Mouse (Mus musculus): Measurements from ENCODE around the gene Adprh. TPM values are rescaled to one million over a fixed set of nuclear protein-coding genes. Genes with fewer than 3 reads are reported as not detected.

The Adprh gene
- total and polyA plus RNA-seq, 2 experiments = 1.9 to 8.0 TPM

DNA sequence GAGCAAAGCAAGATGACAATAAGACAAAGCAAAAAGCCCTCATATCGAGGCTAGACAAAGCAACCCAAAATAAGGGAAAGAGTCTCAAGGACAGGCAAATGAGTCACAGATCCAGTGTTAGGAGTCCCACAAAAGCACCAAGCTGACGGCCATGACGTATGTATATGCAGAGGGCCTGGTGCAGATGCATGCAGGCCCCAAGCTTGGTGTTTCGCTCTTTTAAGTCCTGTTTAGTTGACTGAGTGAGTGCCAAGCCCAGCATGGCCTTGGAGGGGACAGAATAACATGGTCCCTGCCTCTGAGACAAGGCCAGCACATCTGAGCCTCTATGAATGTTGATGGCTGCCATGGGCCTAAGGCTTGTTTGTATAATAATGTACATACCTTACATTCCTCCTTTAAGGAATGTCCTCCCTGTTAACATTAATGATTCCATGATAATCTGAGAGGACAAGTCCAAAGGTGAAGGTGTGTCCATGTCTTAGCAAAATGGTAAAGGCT, 18.2 kb downstream of the Adprh start:
- 95% methylated on average over 4 of the region's 4 CpGs for WGBS

DNA sequence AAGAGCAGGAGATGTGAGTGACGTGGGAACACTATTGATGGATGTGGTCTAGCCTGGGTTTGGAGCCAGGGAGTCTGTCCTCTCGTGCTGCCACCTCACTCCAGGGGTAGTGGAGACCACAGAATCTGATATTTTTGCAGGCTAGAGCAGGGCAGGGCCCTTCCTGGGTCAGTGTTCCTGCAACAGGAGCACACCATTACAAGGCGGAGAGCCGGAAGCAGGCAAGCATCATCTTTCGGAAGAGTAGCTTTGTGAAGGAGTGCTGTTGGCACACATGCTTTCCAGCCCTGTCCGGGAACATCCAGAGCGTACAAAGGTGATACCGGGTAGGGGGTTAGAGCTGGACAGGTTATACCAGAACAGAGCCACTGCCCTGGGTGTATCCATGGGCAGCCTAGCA, 19.0 kb downstream of the Adprh start:
- DNase-seq (ENCODE audit: extremely low read depth, low read depth, low spot score) = no peak
- Histone ChIP-seq H3K27me3 (ENCODE audit: control insufficient read depth, insufficient read depth, low read length) (no peaks in the 10 kb centered on the region), H3K27ac (replicated peaks; ENCODE audit: insufficient read depth, low read depth, low read length) (peak overlapping the region; percentile 82), H3K4me1 (ENCODE audit: control insufficient read depth, insufficient read depth, low read length) (peaks cover 16% of the 10 kb centered on the region), H3K9ac (ENCODE audit: low read depth, low read length) (peak overlapping the region; percentile 13; the same call in 1 of the 2 replicates), H3K36me3 (ENCODE audit: control insufficient read depth, insufficient read depth, low read length) (no peaks in the 10 kb centered on the region), H3K4me3 (ENCODE audit: insufficient read depth, low read depth, low read length) (peak overlapping the region; percentile 18; the same call in 1 of the 2 replicates), H3K79me2 (ENCODE audit: control insufficient read depth, insufficient read depth, low read length) (peaks cover 3% of the 10 kb centered on the region; the same call in 1 of the 2 replicates)
- 68% methylated on average over 8 of the region's 8 CpGs for WGBS
- no peak for TF ChIP-seq POLR2A (IDR thresholded peaks at IDR 0.05; ENCODE audit: extremely low read depth, insufficient read depth, low read length)
- TF ChIP-seq CTCF (IDR thresholded peaks at IDR 0.05; ENCODE audit: low read depth, low read length) = no peak

More for the DNA sequence above, 18.2 kb downstream of the Adprh start:
- Histone ChIP-seq H3K27ac (replicated peaks; ENCODE audit: insufficient read depth, low read depth, low read length) (no peak overlapping the region), H3K36me3 (ENCODE audit: control insufficient read depth, insufficient read depth, low read length) (no peaks in the 10 kb centered on the region), H3K27me3 (ENCODE audit: control insufficient read depth, insufficient read depth, low read length) (no peaks in the 10 kb centered on the region), H3K4me3 (ENCODE audit: insufficient read depth, low read depth, low read length) (no peak overlapping the region), H3K9ac (ENCODE audit: low read depth, low read length) (no peak overlapping the region), H3K79me2 (ENCODE audit: control insufficient read depth, insufficient read depth, low read length) (peaks cover 3% of the 10 kb centered on the region; the same call in 1 of the 2 replicates), H3K4me1 (ENCODE audit: control insufficient read depth, insufficient read depth, low read length) (peaks cover 16% of the 10 kb centered on the region)
- TF ChIP-seq CTCF (IDR thresholded peaks at IDR 0.05; ENCODE audit: low read depth, low read length) = no peak
- no peak for TF ChIP-seq POLR2A (IDR thresholded peaks at IDR 0.05; ENCODE audit: extremely low read depth, insufficient read depth, low read length)
- no peak for DNase-seq (ENCODE audit: extremely low read depth, low read depth, low spot score)

DNA sequence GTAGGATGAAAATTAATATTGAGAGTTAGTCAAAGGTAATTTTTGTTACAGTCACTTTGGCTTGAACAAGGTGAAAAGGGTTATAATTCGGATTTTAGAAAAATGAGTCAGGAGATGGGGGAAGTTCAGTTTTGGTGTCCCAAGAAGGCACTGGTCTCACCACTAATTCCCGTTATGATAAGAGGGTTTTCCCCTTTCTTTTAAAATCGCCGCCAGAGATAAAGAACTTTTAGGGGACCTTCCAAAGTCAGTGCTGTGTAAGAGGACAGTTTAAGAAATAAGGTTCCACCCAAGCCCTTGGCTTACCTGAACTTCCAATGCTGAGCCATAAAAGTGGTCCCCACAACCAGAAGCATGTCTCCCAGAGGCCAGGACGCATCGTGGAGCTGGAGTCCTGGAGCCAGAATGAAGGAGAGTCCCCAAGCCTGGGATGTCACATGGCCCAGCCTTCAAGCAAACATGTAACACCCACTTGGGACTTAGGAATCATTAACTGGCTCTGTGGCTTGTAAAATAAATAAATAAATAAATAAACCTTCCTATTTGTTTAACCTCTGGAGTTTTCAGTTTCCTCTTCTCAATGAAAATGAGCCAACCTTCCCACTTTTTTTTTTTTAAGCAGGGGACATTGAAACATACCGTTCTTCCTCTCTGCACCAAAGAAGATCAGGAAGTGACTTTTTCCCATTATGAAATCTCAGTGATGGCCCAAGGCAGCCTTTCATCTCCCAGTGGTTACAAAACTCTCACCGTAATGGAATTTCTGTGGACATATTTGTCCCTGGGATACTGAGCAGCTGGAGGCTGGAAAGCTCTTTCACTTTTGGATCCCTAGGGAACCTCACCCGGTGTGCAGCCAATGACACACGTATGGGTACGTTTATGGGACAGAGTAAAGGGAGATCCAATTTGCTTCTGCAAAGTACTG, 19.7 kb downstream of the Adprh start, which contains the start of gene Pla1a:
Pla1a (minus strand) TSS at position 648 of the 928 bp plus-strand sequence.
- 0 out of 2 replicates have a peak, but pooled peaks have one; percentile 40 for TF ChIP-seq POLR2A (IDR thresholded peaks at IDR 0.05; ENCODE audit: extremely low read depth, insufficient read depth, low read length)
- TF ChIP-seq CTCF (IDR thresholded peaks at IDR 0.05; ENCODE audit: low read depth, low read length) = no peak
- peak within 1 kb of the TSS; percentile 82 for H3K27ac ChIP-seq (replicated peaks; ENCODE audit: insufficient read depth, low read depth, low read length)
- 17% methylated on average over 11 of the region's 11 CpGs for WGBS
- H3K4me1 ChIP-seq (ENCODE audit: control insufficient read depth, insufficient read depth, low read length) = peaks cover 16% of the 10 kb centered on the region
- H3K4me3 ChIP-seq (ENCODE audit: insufficient read depth, low read depth, low read length) = peak within 1 kb of the TSS; percentile 25
- peaks cover 3% of the 10 kb centered on the region; the same call in 1 of the 2 replicates for H3K79me2 ChIP-seq (ENCODE audit: control insufficient read depth, insufficient read depth, low read length)
- DNase-seq (ENCODE audit: extremely low read depth, low read depth, low spot score) = peak; percentile 89
- no peaks in the 10 kb centered on the region for H3K27me3 ChIP-seq (ENCODE audit: control insufficient read depth, insufficient read depth, low read length)
- peak within 1 kb of the TSS; percentile 44 for H3K9ac ChIP-seq (ENCODE audit: low read depth, low read length)
- H3K36me3 ChIP-seq (ENCODE audit: control insufficient read depth, insufficient read depth, low read length) = no peaks in the 10 kb centered on the region

DNA sequence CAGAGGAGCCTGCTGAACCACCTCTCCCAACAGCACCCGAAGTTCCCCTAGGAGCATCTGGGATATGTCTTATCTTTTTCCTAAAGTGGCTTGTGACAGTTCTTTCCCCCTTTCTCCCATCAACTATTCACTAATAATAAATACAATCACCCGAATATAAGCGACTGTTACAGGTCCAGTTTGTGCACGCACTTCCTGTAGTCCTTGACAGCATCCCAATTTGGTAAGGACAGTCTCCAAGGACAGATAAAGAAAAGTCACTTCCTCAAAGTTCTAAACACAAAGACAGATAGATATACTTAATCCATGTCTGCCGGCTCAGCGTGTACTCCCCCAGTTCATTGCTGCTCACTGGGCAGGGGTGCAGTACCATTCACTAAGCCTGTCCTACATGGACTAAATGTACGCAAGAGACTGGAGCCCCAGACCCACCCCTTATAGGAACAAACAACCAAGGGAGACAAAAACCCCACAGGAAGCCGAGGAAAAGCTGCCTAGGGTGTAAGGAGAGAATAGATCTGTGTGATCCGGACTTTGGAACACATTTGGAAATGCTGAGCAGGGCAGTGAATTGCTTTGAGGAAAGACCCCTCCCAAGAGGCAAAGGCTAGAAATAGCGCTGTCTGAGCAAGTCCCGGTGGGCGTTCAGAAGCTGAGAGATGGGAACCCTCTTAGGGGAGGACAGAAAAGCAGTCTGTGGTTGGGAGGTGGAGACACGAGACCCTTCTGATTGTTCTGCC, 20.9 kb downstream of the Adprh start:
- no peaks in the 10 kb centered on the region for H3K27me3 ChIP-seq (ENCODE audit: control insufficient read depth, insufficient read depth, low read length)
- peaks cover 3% of the 10 kb centered on the region; the same call in 1 of the 2 replicates for H3K79me2 ChIP-seq (ENCODE audit: control insufficient read depth, insufficient read depth, low read length)
- peak overlapping the region; percentile 44 for H3K9ac ChIP-seq (ENCODE audit: low read depth, low read length)
- peak overlapping the region; percentile 24; the same call in 1 of the 2 replicates for H3K4me3 ChIP-seq (ENCODE audit: insufficient read depth, low read depth, low read length)
- peak overlapping the region; percentile 4; the same call in 1 of the 2 replicates for H3K27ac ChIP-seq (replicated peaks; ENCODE audit: insufficient read depth, low read depth, low read length)
- peak; percentile 41 for DNase-seq (ENCODE audit: extremely low read depth, low read depth, low spot score)
- WGBS = 20% methylated on average over 13 of the region's 13 CpGs
- TF ChIP-seq POLR2A (IDR thresholded peaks at IDR 0.05; ENCODE audit: extremely low read depth, insufficient read depth, low read length) (no peak), CTCF (IDR thresholded peaks at IDR 0.05; ENCODE audit: low read depth, low read length) (no peak)
- peaks cover 16% of the 10 kb centered on the region for H3K4me1 ChIP-seq (ENCODE audit: control insufficient read depth, insufficient read depth, low read length)
- no peaks in the 10 kb centered on the region for H3K36me3 ChIP-seq (ENCODE audit: control insufficient read depth, insufficient read depth, low read length)

DNA sequence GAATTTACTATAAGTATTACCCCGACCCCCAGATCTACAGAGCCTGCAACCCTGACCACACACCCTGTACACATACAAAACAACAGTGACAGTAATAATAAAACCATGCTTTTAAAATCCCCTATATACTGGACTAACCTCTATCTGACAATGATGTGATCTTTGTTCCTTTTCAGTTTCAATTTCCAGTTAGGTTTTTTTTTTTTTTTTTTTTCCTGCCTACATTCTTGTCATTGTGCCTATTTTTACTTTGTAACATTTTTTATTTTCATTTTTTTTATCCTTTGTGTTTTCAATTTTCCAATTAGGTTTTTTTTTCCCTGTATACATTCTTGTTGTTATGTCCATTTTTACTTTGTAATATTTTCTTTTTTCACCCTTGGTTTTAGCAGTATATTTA, 26.7 kb downstream of the Adprh start:
- H3K27ac ChIP-seq (replicated peaks; ENCODE audit: insufficient read depth, low read depth, low read length) = no peak overlapping the region
- peaks cover 2% of the 10 kb centered on the region; the same call in 1 of the 2 replicates for H3K36me3 ChIP-seq (ENCODE audit: control insufficient read depth, insufficient read depth, low read length)
- H3K79me2 ChIP-seq (ENCODE audit: control insufficient read depth, insufficient read depth, low read length) = no peaks in the 10 kb centered on the region; the same call in 1 of the 2 replicates
- DNase-seq (ENCODE audit: extremely low read depth, low read depth, low spot score) = no peak
- no peaks in the 10 kb centered on the region for H3K4me1 ChIP-seq (ENCODE audit: control insufficient read depth, insufficient read depth, low read length)
- no peak overlapping the region for H3K9ac ChIP-seq (ENCODE audit: low read depth, low read length)
- H3K27me3 ChIP-seq (ENCODE audit: control insufficient read depth, insufficient read depth, low read length) = no peaks in the 10 kb centered on the region
- TF ChIP-seq CTCF (IDR thresholded peaks at IDR 0.05; ENCODE audit: low read depth, low read length) = no peak
- no peak for TF ChIP-seq POLR2A (IDR thresholded peaks at IDR 0.05; ENCODE audit: extremely low read depth, insufficient read depth, low read length)
- H3K4me3 ChIP-seq (ENCODE audit: insufficient read depth, low read depth, low read length) = no peak overlapping the region
- WGBS = 93% methylated on average over 1 of the region's 1 CpGs

Measured in liver, adult 2 months (tissue).